Mouse (Mus musculus) MEL (cell line): ENCODE data around the gene Xpnpep1. TPM values are rescaled to one million over a fixed set of nuclear protein-coding genes. Genes with fewer than 3 reads are reported as not detected.

ENCODE experiments used
- DNase-seq: peaks from one replicate; pipeline ENCODE4 v3.0.0; 2011; ENCODE audit warnings: low read depth, low spot score
- H3K27ac ChIP-seq: 2 replicates; pipeline ENCODE4 v1.5.1; 2012; ENCODE audit warnings: low read depth, mild to moderate bottlenecking, control low read depth, low read length, moderate library complexity; ENCODE audit not compliant: control insufficient read depth
- H3K27me3 ChIP-seq, 2 experiments: fragments of 150-350 bp in 1 of 2; sonication (generic) in 1 of 2; 2 replicates each; pipeline ENCODE4 v1.6.1; 2012; ENCODE audit warnings: low read length in 2 of 2, mild to moderate bottlenecking in 2 of 2, improper control_type of control experiment in 1 of 2, moderate library complexity in 1 of 2; ENCODE audit not compliant: insufficient read depth in 2 of 2, control insufficient read depth in 1 of 2
- H3K36me3 ChIP-seq, 2 experiments: 2 replicates each; pipeline ENCODE4 v1.6.1; 2012 to 2014; ENCODE audit warnings: low read length in 2 of 2, improper control_type of control experiment in 1 of 2, inconsistent platforms in 1 of 2, mild to moderate bottlenecking in 1 of 2; ENCODE audit not compliant: insufficient read depth in 2 of 2, control insufficient read depth in 1 of 2
- H3K4me1 ChIP-seq, 2 experiments: fragments of 150-350 bp in 1 of 2; sonication (generic) in 1 of 2; 2 replicates each; pipeline ENCODE4 v1.6.1; 2012; ENCODE audit warnings: low read length in 2 of 2, improper control_type of control experiment in 1 of 2, mild to moderate bottlenecking in 1 of 2; ENCODE audit not compliant: insufficient read depth in 2 of 2, control insufficient read depth in 1 of 2
- H3K4me3 ChIP-seq, 2 experiments: fragments of 150-350 bp in 1 of 2; sonication (generic) in 1 of 2; 2 replicates each; pipeline ENCODE4 v1.5.1; 2012; ENCODE audit warnings: low read depth in 2 of 2, low read length in 2 of 2, mild to moderate bottlenecking in 2 of 2, moderate library complexity in 2 of 2, control low read depth in 1 of 2, improper control_type of control experiment in 1 of 2; ENCODE audit not compliant: control insufficient read depth in 1 of 2, insufficient read depth in 1 of 2
- H3K79me2 ChIP-seq: 2 replicates; pipeline ENCODE4 v1.6.1; 2012; ENCODE audit warnings: mild to moderate bottlenecking, low read length, moderate library complexity; ENCODE audit not compliant: control insufficient read depth, poor library complexity, insufficient read depth
- H3K9ac ChIP-seq: 2 replicates; pipeline ENCODE4 v1.6.1; 2012; ENCODE audit warnings: low read depth, mild to moderate bottlenecking, control low read depth, low read length, moderate library complexity; ENCODE audit not compliant: control insufficient read depth, poor library complexity, severe bottlenecking
- H3K9me3 ChIP-seq: fragments of 150-350 bp; sonication (generic); replicated peaks from 2 replicates; pipeline ENCODE4 v1.6.1; 2012; ENCODE audit warnings: mild to moderate bottlenecking, low read length, improper control_type of control experiment, moderate library complexity; ENCODE audit not compliant: insufficient read depth
- CHD1 ChIP-seq: IDR thresholded peaks from 2 replicates; pipeline ENCODE4 v1.6.1; 2012; ENCODE audit warnings: low read depth, mild to moderate bottlenecking, inconsistent platforms, low read length, improper control_type of control experiment
- CHD2 ChIP-seq: IDR thresholded peaks from 2 replicates; pipeline ENCODE4 v1.6.1; 2011; ENCODE audit warnings: low read length, improper control_type of control experiment
- E2F4 ChIP-seq: IDR thresholded peaks from 2 replicates; pipeline ENCODE4 v1.6.1; 2011; ENCODE audit warnings: low read depth, low read length, improper control_type of control experiment, borderline replicate concordance
- ELF1 ChIP-seq: IDR thresholded peaks from 2 replicates; pipeline ENCODE4 v1.6.1; 2014; ENCODE audit warnings: low read depth, mild to moderate bottlenecking, inconsistent platforms, low read length, improper control_type of control experiment, moderate library complexity
- EP300 ChIP-seq, 2 experiments: IDR thresholded peaks; 2 replicates each; pipeline ENCODE4 v1.6.1; 2011; ENCODE audit warnings: improper control_type of control experiment in 2 of 2, low read length in 2 of 2, low read depth in 1 of 2, mild to moderate bottlenecking in 1 of 2
- GABPA ChIP-seq: IDR thresholded peaks from 2 replicates; pipeline ENCODE4 v1.6.1; 2012; ENCODE audit warnings: low read depth, mild to moderate bottlenecking, inconsistent platforms, low read length, improper control_type of control experiment, moderate library complexity
- GATA1 ChIP-seq: IDR thresholded peaks from 2 replicates; pipeline ENCODE4 v1.6.1; 2011; ENCODE audit warnings: low read depth, low read length, improper control_type of control experiment
- HCFC1 ChIP-seq: IDR thresholded peaks from 2 replicates; pipeline ENCODE4 v1.6.1; 2012; ENCODE audit warnings: low read depth, mild to moderate bottlenecking, inconsistent platforms, low read length, improper control_type of control experiment, moderate library complexity
- JUND ChIP-seq: IDR thresholded peaks from 2 replicates; pipeline ENCODE4 v1.6.1; 2011; ENCODE audit warnings: low read depth, mild to moderate bottlenecking, improper control_type of control experiment, low read length
- KAT2A ChIP-seq: conservative IDR thresholded peaks from 2 replicates; pipeline ENCODE4 v1.6.1; 2012; ENCODE audit warnings: low read depth, low read length, improper control_type of control experiment, inconsistent platforms
- MAFK ChIP-seq: IDR thresholded peaks from 2 replicates; pipeline ENCODE4 v1.6.1; 2011; ENCODE audit warnings: low read depth, mild to moderate bottlenecking, low read length, improper control_type of control experiment, borderline replicate concordance
- MAX ChIP-seq: IDR thresholded peaks from 2 replicates; pipeline ENCODE4 v1.6.1; 2011; ENCODE audit warnings: low read length, improper control_type of control experiment
- MAZ ChIP-seq: IDR thresholded peaks from 2 replicates; pipeline ENCODE4 v1.6.1; 2012; ENCODE audit warnings: low read depth, mild to moderate bottlenecking, inconsistent platforms, low read length, improper control_type of control experiment
- MEF2A ChIP-seq: IDR thresholded peaks from 2 replicates; pipeline ENCODE4 v1.6.1; 2014; ENCODE audit warnings: low read depth, mild to moderate bottlenecking, inconsistent platforms, low read length, improper control_type of control experiment; ENCODE audit not compliant: poor library complexity, insufficient replicate concordance, severe bottlenecking; ENCODE audit errors: extremely low read depth
- MXI1 ChIP-seq: IDR thresholded peaks from 2 replicates; pipeline ENCODE4 v1.6.1; 2011; ENCODE audit warnings: mild to moderate bottlenecking, low read depth, low read length, improper control_type of control experiment
- MYB ChIP-seq: IDR thresholded peaks from 2 replicates; pipeline ENCODE4 v1.6.1; 2011; ENCODE audit warnings: mild to moderate bottlenecking, low read depth, low read length, improper control_type of control experiment
- NELFE ChIP-seq: IDR thresholded peaks from 2 replicates; pipeline ENCODE4 v1.6.1; 2011; ENCODE audit warnings: low read depth, low read length, improper control_type of control experiment
- NRF1 ChIP-seq: IDR thresholded peaks from 2 replicates; pipeline ENCODE4 v1.6.1; 2014; ENCODE audit warnings: low read depth, mild to moderate bottlenecking, inconsistent platforms, low read length, improper control_type of control experiment, moderate library complexity; ENCODE audit not compliant: poor library complexity, insufficient read depth, severe bottlenecking
- POLR2A ChIP-seq, 2 experiments: IDR thresholded peaks; 2 replicates each; pipeline ENCODE4 v1.6.1; 2011 to 2012; ENCODE audit warnings: low read length in 2 of 2, mild to moderate bottlenecking in 2 of 2, control low read depth in 1 of 2, improper control_type of control experiment in 1 of 2, low read depth in 1 of 2, moderate library complexity in 1 of 2; ENCODE audit not compliant: control insufficient read depth in 1 of 2, insufficient read depth in 1 of 2, poor library complexity in 1 of 2
- POLR2AphosphoS2 ChIP-seq: IDR thresholded peaks from 2 replicates; pipeline ENCODE4 v1.6.1; 2011; ENCODE audit warnings: low read length, improper control_type of control experiment
- POLR2AphosphoS5 ChIP-seq: IDR thresholded peaks from 2 replicates; pipeline ENCODE4 v1.6.1; 2012; ENCODE audit warnings: low read depth, borderline replicate concordance, mild to moderate bottlenecking, inconsistent platforms, low read length, moderate library complexity, mixed read lengths
- RAD21 ChIP-seq: IDR thresholded peaks from 2 replicates; pipeline ENCODE4 v1.6.1; 2011; ENCODE audit warnings: mild to moderate bottlenecking, low read depth, low read length, improper control_type of control experiment
- RCOR1 ChIP-seq: IDR thresholded peaks from 2 replicates; pipeline ENCODE4 v1.6.1; 2012; ENCODE audit warnings: low read depth, mild to moderate bottlenecking, inconsistent platforms, low read length, improper control_type of control experiment
- SIN3A ChIP-seq: IDR thresholded peaks from 2 replicates; pipeline ENCODE4 v1.6.1; 2012; ENCODE audit warnings: low read length, improper control_type of control experiment, inconsistent platforms
- SMC3 ChIP-seq: IDR thresholded peaks from 2 replicates; pipeline ENCODE4 v1.6.1; 2011; ENCODE audit warnings: low read depth, low read length, improper control_type of control experiment
- TBP ChIP-seq: IDR thresholded peaks from 2 replicates; pipeline ENCODE4 v1.8.0; 2011; ENCODE audit warnings: low read depth, low read length, improper control_type of control experiment
- UBTF ChIP-seq: IDR thresholded peaks from 2 replicates; pipeline ENCODE4 v1.6.1; 2012; ENCODE audit warnings: low read depth, mild to moderate bottlenecking, inconsistent platforms, low read length, improper control_type of control experiment, moderate library complexity, borderline replicate concordance; ENCODE audit not compliant: insufficient read depth
- USF1 ChIP-seq: IDR thresholded peaks from 2 replicates; pipeline ENCODE4 v1.6.1; 2014; ENCODE audit warnings: low read depth, mild to moderate bottlenecking, inconsistent platforms, low read length, improper control_type of control experiment, moderate library complexity
- USF2 ChIP-seq, 2 experiments: IDR thresholded peaks; 2 replicates each; pipeline ENCODE4 v1.6.1; 2011 to 2012; ENCODE audit warnings: improper control_type of control experiment in 2 of 2, low read length in 2 of 2, borderline replicate concordance in 1 of 2, inconsistent platforms in 1 of 2, low read depth in 1 of 2, mild to moderate bottlenecking in 1 of 2; ENCODE audit not compliant: insufficient read depth in 1 of 2
- ZKSCAN1 ChIP-seq: IDR thresholded peaks from 2 replicates; pipeline ENCODE4 v1.6.1; 2012; ENCODE audit warnings: low read depth, mild to moderate bottlenecking, inconsistent platforms, low read length, improper control_type of control experiment, moderate library complexity
- ZMIZ1 ChIP-seq: IDR thresholded peaks from 2 replicates; pipeline ENCODE4 v1.6.1; 2012; ENCODE audit warnings: low read depth, mild to moderate bottlenecking, inconsistent platforms, low read length, improper control_type of control experiment, moderate library complexity
- polyA plus RNA-seq, 2 experiments: library from polyadenylated mRNA; stranded (reverse) in 1 of 2; unstranded in 1 of 2; fragments of >175 nt in 1 of 2; fragments of >200 nt in 1 of 2; gene quantifications; 2 replicates each; pipeline versions ENCODE4 v1.2.1 to v1.2.4; 2012; ENCODE audit warnings: low replicate concordance in 2 of 2, low read depth in 1 of 2; ENCODE audit not compliant: insufficient read length in 2 of 2, insufficient read depth in 1 of 2, missing spikeins in 1 of 2
- total RNA-seq: library from RNA; depleted of rRNA; stranded (reverse); fragments of 300-350 nt; gene quantifications from 2 replicates; pipeline ENCODE4 v1.2.3, GENCODE M21; 2012

Gene Xpnpep1
- total and polyA plus RNA-seq, 3 experiments, result 428 to 531 (median 526) TPM

- Histone ChIP-seq H3K27ac (no peak overlapping the region), H3K9ac (no peak overlapping the region), H3K4me3 (no peak overlapping the region)
Measured at GRCm38 (mm10) chr19:53039090-53039489, 924 bp downstream of the Xpnpep1 start.

GRCm38 (mm10) chr19:53038435-53038938, 1.5 kb downstream of the Xpnpep1 start:
- H3K9ac ChIP-seq, result peak overlapping the region; percentile 79
- H3K4me3 ChIP-seq, result peak overlapping the region; percentile 73 to 80
- peaks cover 0 to 40% of the 10 kb centered on the region in 2 experiments; a peak in 2 of 4 replicates for H3K36me3 ChIP-seq
- H3K79me2 ChIP-seq, result peaks cover 39% of the 10 kb centered on the region
- peak overlapping the region; percentile 50 for H3K27ac ChIP-seq
- no peaks in the 10 kb centered on the region for H3K9me3 ChIP-seq
- DNase-seq, result peak; percentile 97
- peaks cover 16 to 33% of the 10 kb centered on the region in 2 experiments for H3K4me1 ChIP-seq
- no peaks in the 10 kb centered on the region for H3K27me3 ChIP-seq
- no peak for TF ChIP-seq GATA1
- TF ChIP-seq ZMIZ1, result peak; percentile 90
- peak; percentile 39 for TF ChIP-seq MAX
- no peak for TF ChIP-seq CHD2
- 0 out of 4 replicates have a peak, but pooled peaks of 1 of the 2 experiments have one; percentile 28 for TF ChIP-seq EP300 (IDR thresholded peaks at IDR 0.05; ENCODE audit: low read depth in 1 of 2, low read length in 2 of 2)
- no peak; the same call in 1 of the 2 replicates for TF ChIP-seq E2F4
- no peak for TF ChIP-seq SMC3
- TF ChIP-seq USF2 (IDR thresholded peaks at IDR 0.05; ENCODE audit: borderline replicate concordance in 1 of 2, insufficient read depth in 1 of 2, low read depth in 1 of 2, low read length in 2 of 2), result no peak
- no peak for TF ChIP-seq MYB
- TF ChIP-seq KAT2A, result 0 out of 2 replicates have a peak, but pooled peaks have one; percentile 11
- TF ChIP-seq USF1, result peak; percentile 90
- TF ChIP-seq NRF1, result peak; percentile 70
- TF ChIP-seq ZKSCAN1, result no peak
- no peak; the same call in 1 of the 2 replicates for TF ChIP-seq ELF1
- TF ChIP-seq UBTF, result no peak
- peak; percentile 87 for TF ChIP-seq NELFE
- no peak for TF ChIP-seq RCOR1
- peak; percentile 92 for TF ChIP-seq TBP
- peak; percentile 43; the same call in 1 of the 2 replicates for TF ChIP-seq MAZ
- peak; percentile 91 for TF ChIP-seq MXI1
- peak; percentile 78; the same call in 1 of the 2 replicates for TF ChIP-seq HCFC1
- no peak for TF ChIP-seq MEF2A
- TF ChIP-seq POLR2AphosphoS2, result peak; percentile 85

More at GRCm38 (mm10) chr19:53039090-53039489, 924 bp downstream of the Xpnpep1 start:
- peaks cover 35% of the 10 kb centered on the region for H3K79me2 ChIP-seq
- H3K27me3 ChIP-seq, result no peaks in the 10 kb centered on the region
- no peak for TF ChIP-seq RAD21
- TF ChIP-seq NRF1, result no peak
- TF ChIP-seq GABPA, result no peak
- no peak for TF ChIP-seq JUND
- TF ChIP-seq POLR2AphosphoS5, result no peak
- no peak for TF ChIP-seq NELFE
- TF ChIP-seq ELF1, result no peak
- no peak for TF ChIP-seq MEF2A
- TF ChIP-seq CHD1, result no peak
- no peak for TF ChIP-seq MAFK
- TF ChIP-seq POLR2A (IDR thresholded peaks at IDR 0.05; ENCODE audit: control insufficient read depth in 1 of 2, insufficient read depth in 1 of 2, low read depth in 1 of 2, low read length in 2 of 2, poor library complexity in 1 of 2), result no peak
- TF ChIP-seq SMC3, result no peak
- TF ChIP-seq SIN3A, result no peak
- TF ChIP-seq EP300 (IDR thresholded peaks at IDR 0.05; ENCODE audit: low read depth in 1 of 2, low read length in 2 of 2), result no peak
- TF ChIP-seq E2F4, result no peak
- TF ChIP-seq KAT2A, result no peak
- TF ChIP-seq ZKSCAN1, result no peak
- no peak for TF ChIP-seq CHD2
- TF ChIP-seq MYB, result no peak
- H3K4me1 ChIP-seq, result peaks cover 16 to 33% of the 10 kb centered on the region in 2 experiments
- no peaks in the 10 kb centered on the region for H3K9me3 ChIP-seq
- DNase-seq, result no peak
- H3K36me3 ChIP-seq, result peaks cover 0 to 42% of the 10 kb centered on the region in 2 experiments; a peak in 2 of 4 replicates
